Mouse (Mus musculus): ENCODE results near the gene Irak4.

Gene Irak4

GRCm38 (mm10) chr15:94543409-94544051, at the start of gene Irak4, which contains the start of gene Pus7l:
TSS of gene Irak4 (plus strand) at chr15:94543643.
TSS of gene Pus7l (minus strand) at chr15:94543547.
- DNase-seq (ENCODE audit: inconsistent age in 2 of 2, low spot score in 1 of 2) = peak; percentile 95 to 98

GRCm38 (mm10) chr15:94494445-94494844, 49.0 kb upstream of the Irak4 start:
- no peak for DNase-seq (ENCODE audit: inconsistent age in 2 of 2, low spot score in 1 of 2)

GRCm38 (mm10) chr15:94495936-94496335, 47.5 kb upstream of the Irak4 start:
- peak in 1 of 2 experiments; percentile 27 for DNase-seq (ENCODE audit: inconsistent age in 2 of 2, low spot score in 1 of 2)

GRCm38 (mm10) chr15:94499260-94499659, 44.2 kb upstream of the Irak4 start:
- DNase-seq (ENCODE audit: inconsistent age in 2 of 2, low spot score in 1 of 2) = no peak

GRCm38 (mm10) chr15:94503451-94504215, 39.8 kb upstream of the Irak4 start:
- no peak for DNase-seq (ENCODE audit: inconsistent age in 2 of 2, low spot score in 1 of 2)

- DNase-seq (ENCODE audit: inconsistent age in 2 of 2, low spot score in 1 of 2) = no peak
These were observed 25.4 kb upstream of the Irak4 start for GRCm38 (mm10) chr15:94517913-94518491.

GRCm38 (mm10) chr15:94520205-94520900, 23.1 kb upstream of the Irak4 start:
- peak in 1 of 2 experiments; percentile 71 for DNase-seq (ENCODE audit: inconsistent age in 2 of 2, low spot score in 1 of 2)

- DNase-seq (ENCODE audit: inconsistent age in 2 of 2, low spot score in 1 of 2) = no peak
These were observed 22.5 kb upstream of the Irak4 start for GRCm38 (mm10) chr15:94520959-94521358.

- peak; percentile 37 to 63 for DNase-seq (ENCODE audit: inconsistent age in 2 of 2, low spot score in 1 of 2)
These were observed 20.2 kb upstream of the Irak4 start for GRCm38 (mm10) chr15:94523251-94523650.

GRCm38 (mm10) chr15:94524956-94525355, 18.5 kb upstream of the Irak4 start:
- peak in 1 of 2 experiments; percentile 58 for DNase-seq (ENCODE audit: inconsistent age in 2 of 2, low spot score in 1 of 2)

- DNase-seq (ENCODE audit: inconsistent age in 2 of 2, low spot score in 1 of 2) = no peak
These were observed 12.9 kb upstream of the Irak4 start for GRCm38 (mm10) chr15:94530519-94530918.

- DNase-seq (ENCODE audit: inconsistent age in 2 of 2, low spot score in 1 of 2) = no peak
These were observed 11.1 kb upstream of the Irak4 start for GRCm38 (mm10) chr15:94532306-94532705.

- DNase-seq (ENCODE audit: inconsistent age in 2 of 2, low spot score in 1 of 2) = no peak
These were observed 10.5 kb upstream of the Irak4 start for GRCm38 (mm10) chr15:94532956-94533355.

- DNase-seq (ENCODE audit: inconsistent age in 2 of 2, low spot score in 1 of 2) = no peak
These were observed 7.9 kb upstream of the Irak4 start for GRCm38 (mm10) chr15:94535521-94535920.

GRCm38 (mm10) chr15:94539296-94539695, 4.1 kb upstream of the Irak4 start:
- no peak for DNase-seq (ENCODE audit: inconsistent age in 2 of 2, low spot score in 1 of 2)

GRCm38 (mm10) chr15:94542567-94543408, 655 bp upstream of the Irak4 start:
- DNase-seq (ENCODE audit: inconsistent age in 2 of 2, low spot score in 1 of 2) = no peak

GRCm38 (mm10) chr15:94544052-94544636, 701 bp downstream of the Irak4 start:
- DNase-seq (ENCODE audit: inconsistent age in 2 of 2, low spot score in 1 of 2) = no peak

GRCm38 (mm10) chr15:94544844-94545243, 1.4 kb downstream of the Irak4 start:
- no peak for DNase-seq (ENCODE audit: inconsistent age in 2 of 2, low spot score in 1 of 2)

- DNase-seq (ENCODE audit: inconsistent age in 2 of 2, low spot score in 1 of 2) = no peak
These were observed 10.1 kb downstream of the Irak4 start for GRCm38 (mm10) chr15:94553536-94553935.

GRCm38 (mm10) chr15:94557442-94557841, 14.0 kb downstream of the Irak4 start:
- peak; percentile 80 to 95 for DNase-seq (ENCODE audit: inconsistent age in 2 of 2, low spot score in 1 of 2)

Data from adrenal gland, adult (tissue).